Mouse (Mus musculus): ENCODE data around the gene Nepn. TPM values are rescaled to one million over a fixed set of nuclear protein-coding genes. Genes with fewer than 3 reads are reported as not detected.

The Nepn gene
- total and polyA plus RNA-seq, 3 experiments = not detected

DNA sequence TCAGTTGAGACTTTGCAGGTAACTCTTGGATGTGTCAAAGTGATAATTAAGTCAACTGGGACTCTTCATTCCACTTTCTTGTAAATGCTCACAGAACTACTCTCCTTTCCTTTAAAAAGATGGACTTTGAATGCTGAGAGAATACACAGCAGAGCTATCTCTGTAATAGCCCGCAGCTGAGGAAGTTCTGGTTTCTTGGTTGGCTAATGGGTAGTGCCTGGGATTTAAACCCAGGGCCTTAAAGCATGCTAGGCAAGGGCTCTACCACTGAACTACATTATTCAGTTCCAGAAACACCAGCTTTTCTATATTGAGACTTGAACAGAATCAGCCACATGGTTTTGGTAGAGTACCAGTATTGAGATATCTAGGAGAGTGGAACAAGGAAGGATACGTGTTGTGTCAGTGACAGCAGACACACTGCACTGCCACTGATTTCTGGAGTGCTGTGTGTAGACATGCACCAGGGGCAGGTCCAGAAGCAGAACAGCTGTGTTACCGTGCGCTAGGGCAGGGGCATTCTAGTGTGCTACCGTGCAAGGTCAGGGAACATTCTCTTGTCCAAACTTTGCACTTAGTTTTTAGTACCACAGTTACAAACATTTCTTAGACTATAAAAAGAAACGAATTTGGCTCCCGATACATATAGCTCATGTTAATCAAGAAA lies 37.7 kb downstream of the Nepn start:
- TF ChIP-seq JUN (IDR thresholded peaks at IDR 0.05; ENCODE audit: insufficient read depth, low read depth, low read length) = no peak
- no peak for TF ChIP-seq POLR2A (IDR thresholded peaks at IDR 0.05; ENCODE audit: low read depth, low read length)
- no peak for TF ChIP-seq POLR2AphosphoS2 (IDR thresholded peaks at IDR 0.05; ENCODE audit: low read depth, low read length)
- no peak for TF ChIP-seq TBP (conservative IDR thresholded peaks at IDR 0.05; ENCODE audit: low read depth, low read length)
- no peak for TF ChIP-seq HCFC1 (IDR thresholded peaks at IDR 0.05; ENCODE audit: low read depth, low read length)
- TF ChIP-seq GABPA (IDR thresholded peaks at IDR 0.05; ENCODE audit: insufficient replicate concordance, low read depth, low read length) = no peak
- TF ChIP-seq NRF1 (IDR thresholded peaks at IDR 0.05; ENCODE audit: low read depth, low read length) = no peak
- no peak for TF ChIP-seq MAX (IDR thresholded peaks at IDR 0.05; ENCODE audit: low read length)
- no peak for TF ChIP-seq MAFK (IDR thresholded peaks at IDR 0.05; ENCODE audit: insufficient replicate concordance, low read length)
- no peak for TF ChIP-seq KAT2A (IDR thresholded peaks at IDR 0.05; ENCODE audit: insufficient replicate concordance, low read length)
- H3K4me3 ChIP-seq (replicated peaks in 1 of 3; ENCODE audit: low read depth in 2 of 3, low read length in 2 of 3, poor library complexity in 1 of 3) = no peak overlapping the region
- in situ Hi-C loops (cut with MboI; ENCODE audit: low pct_ligation_motif_present, low pct_unique_long_range_greater_than_20kb, low sequenced_read_pairs) (no loop called here), dilution Hi-C loops (cut with MboI; ENCODE audit: extremely low pct_ligation_motif_present, extremely low pct_unique_long_range_greater_than_20kb, low sequenced_read_pairs) (no loop called here)
- peaks cover 5 to 64% of the 10 kb centered on the region in 2 experiments for H3K4me1 ChIP-seq (ENCODE audit: control insufficient read depth in 1 of 2, insufficient read depth in 2 of 2)
- H3K36me3 ChIP-seq (replicated peaks in 1 of 2; ENCODE audit: control insufficient read depth in 1 of 2, insufficient read depth in 1 of 2, low read length in 1 of 2) = peaks cover 8 to 61% of the 10 kb centered on the region in 2 experiments
- no peak for DNase-seq (ENCODE audit: extremely low read depth)
- peaks cover 43% of the 10 kb centered on the region for H3K79me2 ChIP-seq (replicated peaks; ENCODE audit: control insufficient read depth, extremely low read depth, insufficient read depth, poor library complexity, severe bottlenecking)
- no peaks in the 10 kb centered on the region for H3K9me3 ChIP-seq (replicated peaks; ENCODE audit: low read length)
- no peak overlapping the region for H3K4me2 ChIP-seq (ENCODE audit: insufficient read depth, low read depth, poor library complexity, severe bottlenecking)
- H3K27me3 ChIP-seq (replicated peaks) = no peaks in the 10 kb centered on the region
- H3K27ac ChIP-seq (ENCODE audit: insufficient read depth, low read depth) = no peak overlapping the region
- H3K9ac ChIP-seq (ENCODE audit: insufficient read depth, low read depth) = no peak overlapping the region

DNA sequence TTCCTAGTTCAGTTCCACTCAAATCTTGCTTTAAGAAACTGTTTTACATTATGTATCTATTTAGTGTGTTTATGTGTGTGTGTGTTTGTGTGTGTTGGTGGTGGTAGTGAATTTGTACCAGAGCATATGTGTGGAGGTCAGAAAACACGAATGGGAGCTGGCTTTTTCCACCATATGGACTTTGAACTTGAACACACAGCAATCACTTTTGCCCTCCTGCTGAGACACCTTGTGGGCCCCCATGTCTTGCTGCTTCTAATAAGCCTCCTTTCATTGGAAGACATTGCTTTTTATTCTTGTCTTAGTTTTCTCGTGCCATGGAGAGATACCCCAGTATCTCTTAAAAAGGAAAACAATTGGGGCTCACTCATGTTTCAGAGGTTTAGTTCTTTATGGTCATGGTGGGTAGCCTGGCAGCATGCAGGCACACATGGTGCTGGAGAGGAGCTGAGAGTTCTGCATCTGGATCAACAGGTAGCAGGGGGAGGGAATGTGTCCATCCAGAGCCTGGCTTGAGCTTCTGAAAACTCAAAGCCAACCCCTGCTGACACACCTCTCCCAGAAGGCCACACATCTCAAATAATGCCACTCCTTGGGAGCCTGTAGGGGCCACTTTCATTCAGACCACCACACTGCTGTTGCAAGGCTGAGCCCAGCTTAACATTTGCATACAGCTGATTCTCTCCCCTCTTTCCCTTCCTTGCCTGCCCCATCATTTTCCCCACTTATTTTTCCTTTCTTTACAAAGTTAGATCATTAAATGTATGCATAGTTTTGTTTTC lies 39.1 kb downstream of the Nepn start:
- in situ Hi-C loops (cut with MboI; ENCODE audit: low pct_ligation_motif_present, low pct_unique_long_range_greater_than_20kb, low sequenced_read_pairs) (no loop called here), dilution Hi-C loops (cut with MboI; ENCODE audit: extremely low pct_ligation_motif_present, extremely low pct_unique_long_range_greater_than_20kb, low sequenced_read_pairs) (no loop called here)
- no peak overlapping the region for H3K27ac ChIP-seq (ENCODE audit: insufficient read depth, low read depth)
- H3K9me3 ChIP-seq (replicated peaks; ENCODE audit: low read length) = no peaks in the 10 kb centered on the region
- TF ChIP-seq RAD21 (IDR thresholded peaks at IDR 0.05; ENCODE audit: low read depth, low read length) = no peak
- no peak for TF ChIP-seq GABPA (IDR thresholded peaks at IDR 0.05; ENCODE audit: insufficient replicate concordance, low read depth, low read length)
- no peak for TF ChIP-seq KAT2A (IDR thresholded peaks at IDR 0.05; ENCODE audit: insufficient replicate concordance, low read length)
- TF ChIP-seq MAX (IDR thresholded peaks at IDR 0.05; ENCODE audit: low read length) = no peak
- TF ChIP-seq HCFC1 (IDR thresholded peaks at IDR 0.05; ENCODE audit: low read depth, low read length) = no peak
- no peak for TF ChIP-seq MAZ (IDR thresholded peaks at IDR 0.05; ENCODE audit: low read depth, low read length)
- no peak for TF ChIP-seq SMC3 (IDR thresholded peaks at IDR 0.05; ENCODE audit: low read depth, low read length)
- TF ChIP-seq CHD2 (IDR thresholded peaks at IDR 0.05; ENCODE audit: low read length) = no peak
- no peak for TF ChIP-seq ETS1 (conservative IDR thresholded peaks at IDR 0.05; ENCODE audit: low read depth, low read length)
- TF ChIP-seq MXI1 (IDR thresholded peaks at IDR 0.05; ENCODE audit: low read depth, low read length) = no peak
- no peak for TF ChIP-seq SIN3A (IDR thresholded peaks at IDR 0.05; ENCODE audit: low read length)
- TF ChIP-seq JUND (conservative IDR thresholded peaks at IDR 0.05; ENCODE audit: low read depth, low read length) = no peak
- TF ChIP-seq TBP (conservative IDR thresholded peaks at IDR 0.05; ENCODE audit: low read depth, low read length) = no peak
- TF ChIP-seq USF1 (IDR thresholded peaks at IDR 0.05; ENCODE audit: low read depth, low read length) = no peak
- no peak for TF ChIP-seq MYC (IDR thresholded peaks at IDR 0.05; ENCODE audit: low read depth, low read length)
- TF ChIP-seq USF2 (conservative IDR thresholded peaks at IDR 0.05; ENCODE audit: low read depth, low read length) = no peak
- no peak for TF ChIP-seq IRF4 (IDR thresholded peaks at IDR 0.05; ENCODE audit: low read depth, low read length)
- no peak for TF ChIP-seq ZKSCAN1 (IDR thresholded peaks at IDR 0.05; ENCODE audit: borderline replicate concordance, low read depth, low read length)
- no peak for TF ChIP-seq ZC3H11A (IDR thresholded peaks at IDR 0.05; ENCODE audit: low read depth, low read length)
- H3K4me2 ChIP-seq (ENCODE audit: insufficient read depth, low read depth, poor library complexity, severe bottlenecking) = no peak overlapping the region
- H3K27me3 ChIP-seq (replicated peaks) = no peaks in the 10 kb centered on the region
- H3K4me1 ChIP-seq (ENCODE audit: control insufficient read depth in 1 of 2, insufficient read depth in 2 of 2) = peaks cover 5 to 50% of the 10 kb centered on the region in 2 experiments
- no peak overlapping the region for H3K4me3 ChIP-seq (replicated peaks in 1 of 3; ENCODE audit: low read depth in 2 of 3, low read length in 2 of 3, poor library complexity in 1 of 3)
- no peak for DNase-seq (ENCODE audit: extremely low read depth)
- H3K79me2 ChIP-seq (replicated peaks; ENCODE audit: control insufficient read depth, extremely low read depth, insufficient read depth, poor library complexity, severe bottlenecking) = peaks cover 40% of the 10 kb centered on the region
- no peak overlapping the region for H3K9ac ChIP-seq (ENCODE audit: insufficient read depth, low read depth)
- H3K36me3 ChIP-seq (replicated peaks in 1 of 2; ENCODE audit: control insufficient read depth in 1 of 2, insufficient read depth in 1 of 2, low read length in 1 of 2) = peaks cover 12 to 64% of the 10 kb centered on the region in 2 experiments
